Mouse (Mus musculus): ENCODE measurements around the gene Bok.

DNA sequence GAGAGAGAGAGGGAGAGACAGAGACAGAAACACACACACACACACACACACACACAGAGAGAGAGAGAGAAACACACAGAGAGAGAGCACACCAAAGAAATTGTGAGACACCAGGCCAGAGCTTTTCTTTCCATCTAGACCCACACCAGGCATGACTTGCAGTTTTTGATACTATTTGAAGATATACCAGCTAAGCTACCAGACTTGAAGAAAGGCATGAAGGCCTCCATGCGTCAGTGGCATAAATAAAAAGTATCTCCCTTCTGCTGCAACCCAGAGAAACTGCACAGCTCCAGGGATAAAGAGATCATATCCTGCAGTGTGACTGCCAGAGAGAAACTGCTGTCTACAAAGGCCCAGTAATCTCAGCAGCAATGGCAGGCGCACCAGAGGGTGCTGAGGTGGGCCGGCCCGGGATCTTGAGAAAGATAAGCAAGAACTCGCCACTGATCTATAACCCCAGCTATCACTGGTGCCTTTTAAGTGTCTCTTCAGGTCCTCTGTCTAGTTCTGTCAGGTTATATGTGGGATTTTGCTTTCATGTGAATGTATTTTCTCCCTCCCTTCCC is 35.8 kb upstream of the Bok start:
- no peak for TF ChIP-seq CTCF (IDR thresholded peaks at IDR 0.05; ENCODE audit: extremely low read depth, insufficient read depth, low read length)
- no peak for TF ChIP-seq POLR2A (IDR thresholded peaks at IDR 0.05; ENCODE audit: extremely low read depth, insufficient read depth, low read length)
